In genomic region chr10:25982617-25983016, GRCm38 (mm10) we compare ENCODE assay signal across 14 mouse cellular contexts.
"Had no signal": no experiment of that assay in that cellular context is flagged by ENCODE, and none has a peak within 500 bp of the region (broad histone marks: within the 10 kb centered on the region; RNA-seq: fewer than 3 reads in every experiment).

No protein-coding gene starts in this region.

- H3K4me1 ChIP-seq: limb, embryonic 10.5 days; liver, embryonic 15.5 days; midbrain, embryonic 10.5 days; neural tube, embryonic 12.5 days; stomach, embryonic 15.5 days had no signal

- H3K4me3 ChIP-seq: left cerebral cortex, adult 2 months; limb, embryonic 10.5 days; liver, embryonic 15.5 days; midbrain, embryonic 10.5 days; neural tube, embryonic 12.5 days; stomach, embryonic 15.5 days had no signal

- H3K4me2 ChIP-seq: liver, embryonic 11.5 days; liver, embryonic 15.5 days; lung, embryonic 14.5 days; neural tube, embryonic 12.5 days; stomach, embryonic 15.5 days had no signal

- H3K9me3 ChIP-seq: limb, embryonic 10.5 days; liver, embryonic 15.5 days; midbrain, embryonic 10.5 days; stomach, embryonic 15.5 days had no signal

- H3K27ac ChIP-seq: left cerebral cortex, adult 2 months; limb, embryonic 10.5 days; liver, embryonic 15.5 days; midbrain, embryonic 10.5 days; neural tube, embryonic 12.5 days; stomach, embryonic 15.5 days had no signal

- H3K9ac ChIP-seq: liver, embryonic 15.5 days; lung, embryonic 14.5 days; neural tube, embryonic 12.5 days; stomach, embryonic 15.5 days had no signal

- H3K36me3 ChIP-seq: limb, embryonic 10.5 days; liver, embryonic 15.5 days; midbrain, embryonic 10.5 days; neural tube, embryonic 12.5 days; stomach, embryonic 15.5 days had no signal

- DNase-seq: kidney, postnatal 10 days; kidney, postnatal 4 days; lung, embryonic 14.5 days; lung, postnatal 10 days; lung, postnatal 4 days; midbrain, embryonic 14.5 days; thymus, postnatal 4 days had no signal

- H3K27me3 ChIP-seq: liver, embryonic 15.5 days; neural tube, embryonic 12.5 days; stomach, embryonic 15.5 days had no signal
